ENCODE assay signal across 8 mouse cellular contexts in genomic region chr9:114887699-114888098, GRCm38 (mm10). TPM values are rescaled to one million over a fixed set of nuclear protein-coding genes. Genes with fewer than 3 reads are reported as not detected.
DNase-seq lines count a peak whose midpoint lies in the region; ATAC-seq and TF ChIP-seq lines count a peak whose summit lies in the region.

No protein-coding gene starts in this region.

- WGBS in heart, postnatal 0 days = 90% methylated on average over 3 of the region's 3 CpGs
- WGBS in heart, embryonic 11.5 days (ENCODE audit: insufficient replicate concordance) = 87% methylated on average over 3 of the region's 3 CpGs

- no peaks in the 10 kb centered on the region for H3K27me3 ChIP-seq in heart, postnatal 0 days (ENCODE audit: control insufficient read depth, insufficient read depth, low read length)
- H3K27me3 ChIP-seq in heart, embryonic 11.5 days (ENCODE audit: control insufficient read depth, insufficient read depth, low read length) = no peaks in the 10 kb centered on the region

- H3K27ac ChIP-seq in heart, postnatal 0 days (ENCODE audit: low read depth) = no peak overlapping the region
- H3K27ac ChIP-seq in heart, embryonic 11.5 days (ENCODE audit: low read depth, low read length) = no peak overlapping the region

- no peak overlapping the region for H3K9ac ChIP-seq in heart, postnatal 0 days (replicated peaks; ENCODE audit: low read depth, low read length)
- H3K9ac ChIP-seq in heart, embryonic 11.5 days (ENCODE audit: low read depth, low read length) = no peak overlapping the region

- no peaks in the 10 kb centered on the region for H3K36me3 ChIP-seq in heart, postnatal 0 days (replicated peaks; ENCODE audit: control insufficient read depth, insufficient read depth, low read length)
- H3K36me3 ChIP-seq in heart, embryonic 11.5 days (ENCODE audit: control insufficient read depth, insufficient read depth, low read length) = no peaks in the 10 kb centered on the region

- DNase-seq in heart, postnatal 0 days (ENCODE audit: low spot score) = peak; percentile 16
- peak; percentile 65 for DNase-seq in 3T3-L1 (ENCODE audit: low read depth, low spot score)
- peak; percentile 43 for DNase-seq in NIH3T3 (ENCODE audit: low read depth)
- DNase-seq in kidney, postnatal 10 days = peak; percentile 63
- peak; percentile 7 to 36 for DNase-seq in thymus, postnatal 10 days (ENCODE audit: low spot score in 2 of 2)
- no peak for DNase-seq in frontal cortex, postnatal 14 days (ENCODE audit: low spot score in 2 of 2)
- DNase-seq in gastrocnemius, postnatal 25 days = no peak

- H3K4me1 ChIP-seq in heart, postnatal 0 days (ENCODE audit: control insufficient read depth, insufficient read depth) = no peaks in the 10 kb centered on the region
- no peaks in the 10 kb centered on the region for H3K4me1 ChIP-seq in heart, embryonic 11.5 days (ENCODE audit: control insufficient read depth, insufficient read depth, low read length)

- no peak overlapping the region for H3K4me2 ChIP-seq in heart, postnatal 0 days (ENCODE audit: low read depth, low read length)
- H3K4me2 ChIP-seq in heart, embryonic 11.5 days = no peak overlapping the region

- H3K9me3 ChIP-seq in heart, postnatal 0 days (replicated peaks; ENCODE audit: control insufficient read depth, low read length) = peaks cover 3% of the 10 kb centered on the region; the same call in 1 of the 2 replicates
- H3K9me3 ChIP-seq in heart, embryonic 11.5 days (replicated peaks; ENCODE audit: control insufficient read depth, low read length) = no peaks in the 10 kb centered on the region

- no peak overlapping the region for H3K4me3 ChIP-seq in heart, postnatal 0 days (ENCODE audit: low read depth, low read length)
- no peak overlapping the region for H3K4me3 ChIP-seq in heart, embryonic 11.5 days (ENCODE audit: low read depth, low read length)

- no peak for TF ChIP-seq EP300 in heart, postnatal 0 days (IDR thresholded peaks at IDR 0.05; ENCODE audit: low read depth)

- peak; percentile 48 for TF ChIP-seq CTCF in heart, postnatal 0 days (IDR thresholded peaks at IDR 0.05; ENCODE audit: low read depth)

- ATAC-seq in heart, postnatal 0 days (ENCODE audit: insufficient read depth, low read depth) = no peak
- no peak for ATAC-seq in heart, embryonic 11.5 days (replicated peaks; ENCODE audit: insufficient number of reproducible peaks, low FRiP score, low TSS enrichment)

RNA-seq across cellular contexts. Expression of gene Cmtm8, which starts 43.7 kb away (rescaled TPM):
- 14.8 and 17.5 TPM in 2 replicates for total RNA-seq in heart, postnatal 0 days (2014; rRNA removed; ENCODE audit: low replicate concordance)
- 13.3 and 14.4 TPM in 2 replicates for polyA plus RNA-seq in heart, postnatal 0 days (2015; fragmentation: Nextera tagmentation; extraction: Ambion mirVana)
- polyA plus RNA-seq in heart, embryonic 11.5 days (2014; fragmentation: Nextera tagmentation; extraction: Ambion mirVana) = 14.4 and 16.2 TPM in 2 replicates
- total RNA-seq in gastrocnemius, postnatal 25 days (2021) = 1 to 10 TPM; 1.9 to 2.2 TPM

RNA-seq across cellular contexts. Expression of gene Gpd1l, which starts 46.1 kb away (rescaled TPM):
- total RNA-seq in heart, postnatal 0 days (2014; rRNA removed; ENCODE audit: low replicate concordance) = 30.8 TPM in 2 replicates
- 14.2 and 15.3 TPM in 2 replicates for polyA plus RNA-seq in heart, postnatal 0 days (2015; fragmentation: Nextera tagmentation; extraction: Ambion mirVana)
- polyA plus RNA-seq in heart, embryonic 11.5 days (2014; fragmentation: Nextera tagmentation; extraction: Ambion mirVana) = 13.3 and 15.4 TPM in 2 replicates
- total RNA-seq in gastrocnemius, postnatal 25 days (2021) = 10 to 100 TPM; 17.6 to 18.4 TPM

Comparison
In these comparisons a context has a peak if more than half of its experiments do, and no peak if none do; other contexts are left out.
1. DNase-seq: peak in heart, postnatal 0 days (single experiment), 3T3-L1 (single experiment), NIH3T3 (single experiment), kidney, postnatal 10 days (single experiment) and thymus, postnatal 10 days (2 of 2); none in frontal cortex, postnatal 14 days (0 of 2) and gastrocnemius, postnatal 25 days (single experiment).